Mouse (Mus musculus) heart, adult 8-10 months (tissue): ENCODE results near the gene Mrpl52. TPM values are rescaled to one million over a fixed set of nuclear protein-coding genes. Genes with fewer than 3 reads are reported as not detected.
A peak's percentile ranks its signal among the peaks of the same experiment; 100 is the strongest.

Experiments
- DNase-seq: peaks from one replicate; pipeline ENCODE4 v3.0.0; 2022; ENCODE audit warnings: low spot score
- total RNA-seq, 4 experiments: library from RNA; stranded (reverse); gene quantifications; 2 replicates each; pipeline ENCODE4 v1.2.4; 2022

Mrpl52 gene
- total RNA-seq, 4 experiments from 2014 or later = 118 to 126 (median 121) TPM

GRCm38 (mm10) chr14:54432837-54433830 is 6.4 kb downstream of the Mrpl52 start:
- no peak for DNase-seq

GRCm38 (mm10) chr14:54433941-54434531 is 7.3 kb downstream of the Mrpl52 start:
- no peak for DNase-seq

GRCm38 (mm10) chr14:54435194-54435918 is 8.6 kb downstream of the Mrpl52 start:
- no peak for DNase-seq

GRCm38 (mm10) chr14:54439155-54439554 is 12.4 kb downstream of the Mrpl52 start:
- no peak for DNase-seq

GRCm38 (mm10) chr14:54439610-54440009 is 12.9 kb downstream of the Mrpl52 start:
- no peak for DNase-seq

GRCm38 (mm10) chr14:54440538-54440937 is 13.8 kb downstream of the Mrpl52 start:
- no peak for DNase-seq

GRCm38 (mm10) chr14:54441365-54441764 is 14.7 kb downstream of the Mrpl52 start:
- DNase-seq = no peak

GRCm38 (mm10) chr14:54442548-54442947 is 15.8 kb downstream of the Mrpl52 start:
- DNase-seq = no peak

- peak; percentile 37 for DNase-seq
Observed at GRCm38 (mm10) chr14:54443196-54443595, 16.5 kb downstream of the Mrpl52 start.

GRCm38 (mm10) chr14:54443712-54444618 is 17.3 kb downstream of the Mrpl52 start:
- DNase-seq = peak; percentile 84

- DNase-seq = no peak
Observed at GRCm38 (mm10) chr14:54445476-54445875, 18.8 kb downstream of the Mrpl52 start.

GRCm38 (mm10) chr14:54453566-54453965 is 26.9 kb downstream of the Mrpl52 start:
- no peak for DNase-seq

GRCm38 (mm10) chr14:54454669-54455528 is 28.2 kb downstream of the Mrpl52 start:
- no peak for DNase-seq

- no peak for DNase-seq
Observed at GRCm38 (mm10) chr14:54457907-54458569, 31.3 kb downstream of the Mrpl52 start.

- DNase-seq = no peak
Observed at GRCm38 (mm10) chr14:54462146-54462545, 35.4 kb downstream of the Mrpl52 start.

GRCm38 (mm10) chr14:54463108-54463958 is 36.6 kb downstream of the Mrpl52 start:
- DNase-seq = no peak

- peak; percentile 82 for DNase-seq
Observed at GRCm38 (mm10) chr14:54463959-54464292, 37.2 kb downstream of the Mrpl52 start, which contains the start of gene Lrp10. TSS of gene Lrp10 (plus strand) at chr14:54464137.

- DNase-seq = peak; percentile 64
Observed at GRCm38 (mm10) chr14:54464293-54465005, 37.7 kb downstream of the Mrpl52 start.
